Mouse (Mus musculus) kidney, postnatal 4 days (tissue): ENCODE data around the gene Lzts3.

Source experiments
- DNase-seq, 2 experiments: peaks; one replicate each; pipeline ENCODE4 v3.0.0; 2021; ENCODE audit warnings: mixed read lengths in 2 of 2

The Lzts3 gene

GRCm38 (mm10) chr2:130634739-130635411, 7.7 kb downstream of the Lzts3 start:
- peak; percentile 61 to 74 for DNase-seq

- DNase-seq, result no peak
Measured at GRCm38 (mm10) chr2:130634006-130634738, 8.4 kb downstream of the Lzts3 start.

GRCm38 (mm10) chr2:130632887-130633675, 9.5 kb downstream of the Lzts3 start:
- peak in 1 of 2 experiments; percentile 28 for DNase-seq

GRCm38 (mm10) chr2:130632416-130632815, 10.2 kb downstream of the Lzts3 start:
- DNase-seq, result peak; percentile 35 to 60

GRCm38 (mm10) chr2:130629839-130630203, 12.8 kb downstream of the Lzts3 start, which contains the start of the genes Fastkd5 and Ubox5:
Fastkd5 (minus strand) TSS chr2:130630027.
Ubox5 (minus strand) TSS chr2:130630038.
- peak; percentile 97 for DNase-seq

- DNase-seq, result no peak
Measured at GRCm38 (mm10) chr2:130629080-130629838, 13.3 kb downstream of the Lzts3 start.

- DNase-seq, result no peak
Measured at GRCm38 (mm10) chr2:130628424-130628823, 14.2 kb downstream of the Lzts3 start.

GRCm38 (mm10) chr2:130618972-130619371, 23.6 kb downstream of the Lzts3 start:
- DNase-seq, result no peak

- peak; percentile 58 to 65 for DNase-seq
Measured at GRCm38 (mm10) chr2:130613091-130613490, 29.5 kb downstream of the Lzts3 start.

- no peak for DNase-seq
Measured at GRCm38 (mm10) chr2:130602195-130602594, 40.4 kb downstream of the Lzts3 start.

- DNase-seq, result no peak
Measured at GRCm38 (mm10) chr2:130598399-130598798, 44.2 kb downstream of the Lzts3 start.

- DNase-seq, result peak in 1 of 2 experiments; percentile 38
Measured at GRCm38 (mm10) chr2:130597601-130598010, 45.0 kb downstream of the Lzts3 start.

- DNase-seq, result no peak
Measured at GRCm38 (mm10) chr2:130595596-130595995, 47.0 kb downstream of the Lzts3 start.

GRCm38 (mm10) chr2:130591016-130591415, 51.6 kb downstream of the Lzts3 start:
- DNase-seq, result no peak

GRCm38 (mm10) chr2:130589761-130590160, 52.8 kb downstream of the Lzts3 start:
- DNase-seq, result no peak

GRCm38 (mm10) chr2:130589157-130589556, 53.4 kb downstream of the Lzts3 start:
- no peak for DNase-seq

- no peak for DNase-seq
Measured at GRCm38 (mm10) chr2:130588373-130588772, 54.2 kb downstream of the Lzts3 start.

GRCm38 (mm10) chr2:130586016-130586415, 56.6 kb downstream of the Lzts3 start:
- no peak for DNase-seq

GRCm38 (mm10) chr2:130583902-130584560, 58.6 kb downstream of the Lzts3 start:
- DNase-seq, result no peak
